Mouse (Mus musculus): Measurements from ENCODE around the gene Txndc17. TPM values are rescaled to one million over a fixed set of nuclear protein-coding genes. Genes with fewer than 3 reads are reported as not detected.

Gene Txndc17
- polyA plus RNA-seq, 1 experiment from 2014 or later: 210 TPM

DNA sequence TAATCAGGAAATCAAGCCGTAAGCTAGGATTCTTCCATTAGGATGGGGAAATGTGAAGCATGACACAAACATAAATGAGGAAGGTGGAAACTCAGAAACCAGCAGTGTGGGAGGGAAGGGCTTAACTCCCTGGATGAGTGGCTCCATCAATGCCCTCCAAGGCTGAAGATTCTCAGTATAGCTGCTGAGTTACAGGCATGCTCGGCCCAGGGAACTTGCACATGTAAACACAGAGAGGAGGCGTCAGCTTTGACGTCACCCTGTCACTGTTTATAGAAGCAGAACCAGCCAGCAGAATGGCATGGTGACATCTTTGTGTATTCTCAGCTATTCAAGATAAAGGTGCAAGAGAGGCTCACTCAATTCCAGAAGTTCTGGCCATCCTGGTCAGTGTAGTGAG is 23.1 kb upstream of the Txndc17 start:
- no peak for ATAC-seq (ENCODE audit: low FRiP score, low TSS enrichment)
- 77% methylated on average over 4 of the region's 4 CpGs for WGBS
- Histone ChIP-seq H3K27ac (ENCODE audit: low read length) (no peak overlapping the region), H3K4me1 (ENCODE audit: insufficient read depth, low read length) (no peaks in the 10 kb centered on the region), H3K9ac (replicated peaks; ENCODE audit: low read length) (no peak overlapping the region), H3K4me3 (ENCODE audit: low read length) (no peak overlapping the region), H3K9me3 (ENCODE audit: low read length) (no peaks in the 10 kb centered on the region), H3K4me2 (replicated peaks; ENCODE audit: low read depth, low read length) (no peak overlapping the region), H3K36me3 (ENCODE audit: insufficient read depth, low read length) (peaks cover 17% of the 10 kb centered on the region), H3K27me3 (ENCODE audit: insufficient read depth, low read length) (no peaks in the 10 kb centered on the region)

DNA sequence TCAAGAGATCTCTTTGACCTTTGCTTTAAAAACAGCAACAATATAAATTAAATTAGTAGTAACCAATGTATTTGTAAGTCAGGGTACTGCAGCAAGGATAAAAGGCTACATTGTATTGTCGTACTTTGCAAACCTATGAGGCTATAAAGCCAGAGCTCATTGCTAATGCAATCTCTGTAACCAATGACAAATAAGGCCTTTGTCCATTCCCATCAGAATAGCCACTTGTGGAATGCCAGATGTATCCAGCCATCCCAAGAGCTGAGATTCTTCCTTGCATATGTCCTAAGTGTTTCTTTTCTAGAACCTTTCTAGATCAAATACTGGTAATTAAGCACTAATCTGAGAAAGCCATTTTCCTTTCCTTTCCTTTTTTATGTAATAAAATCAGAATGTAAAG is 16.5 kb upstream of the Txndc17 start:
- Histone ChIP-seq H3K4me1 (ENCODE audit: insufficient read depth, low read length) (no peaks in the 10 kb centered on the region), H3K9ac (replicated peaks; ENCODE audit: low read length) (no peak overlapping the region)

GRCm38 (mm10) chr11:72194259-72194658 is 13.1 kb upstream of the Txndc17 start:
- H3K9ac ChIP-seq (replicated peaks; ENCODE audit: low read length): no peak overlapping the region
- H3K9me3 ChIP-seq (ENCODE audit: low read length): no peaks in the 10 kb centered on the region
- H3K4me3 ChIP-seq (ENCODE audit: low read length): no peak overlapping the region
- H3K4me1 ChIP-seq (ENCODE audit: insufficient read depth, low read length): no peaks in the 10 kb centered on the region
- peaks cover 28% of the 10 kb centered on the region for H3K36me3 ChIP-seq (ENCODE audit: insufficient read depth, low read length)
- no peak overlapping the region for H3K27ac ChIP-seq (ENCODE audit: low read length)
- no peak for ATAC-seq (ENCODE audit: low FRiP score, low TSS enrichment)
- H3K27me3 ChIP-seq (ENCODE audit: insufficient read depth, low read length): no peaks in the 10 kb centered on the region
- 92% methylated on average over 2 of the region's 2 CpGs for WGBS
- no peak overlapping the region for H3K4me2 ChIP-seq (replicated peaks; ENCODE audit: low read depth, low read length)

More for the DNA sequence above, 16.5 kb upstream of the Txndc17 start:
- H3K27ac ChIP-seq (ENCODE audit: low read length): no peak overlapping the region
- ATAC-seq (ENCODE audit: low FRiP score, low TSS enrichment): no peak
- H3K9me3 ChIP-seq (ENCODE audit: low read length): no peaks in the 10 kb centered on the region
- peaks cover 25% of the 10 kb centered on the region for H3K36me3 ChIP-seq (ENCODE audit: insufficient read depth, low read length)
- no peak overlapping the region for H3K4me3 ChIP-seq (ENCODE audit: low read length)
- H3K4me2 ChIP-seq (replicated peaks; ENCODE audit: low read depth, low read length): no peak overlapping the region
- WGBS: 86% methylated on average over 1 of the region's 1 CpGs
- H3K27me3 ChIP-seq (ENCODE audit: insufficient read depth, low read length): no peaks in the 10 kb centered on the region

DNA sequence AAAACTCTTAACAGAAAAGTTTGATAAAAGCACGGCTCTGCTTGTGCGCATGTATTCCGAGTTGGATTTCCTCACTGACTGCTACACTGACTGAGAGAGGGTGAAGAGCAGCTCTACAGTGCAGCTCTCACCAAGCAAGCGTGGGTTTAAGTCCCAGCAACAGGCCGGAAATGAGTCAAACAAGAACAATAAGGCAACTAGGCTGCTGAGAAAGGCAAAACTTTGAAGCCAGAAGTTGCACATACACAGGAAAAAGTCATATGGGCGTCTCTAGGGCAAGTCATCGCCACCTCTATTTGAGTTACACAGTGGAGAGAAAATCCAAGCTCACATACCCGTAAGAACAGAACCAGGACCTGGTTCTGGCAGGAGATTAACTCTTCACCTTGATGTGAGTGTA is 10.8 kb upstream of the Txndc17 start:
- WGBS: 80% methylated on average over 8 of the region's 8 CpGs
- no peak for ATAC-seq (ENCODE audit: low FRiP score, low TSS enrichment)
- no peaks in the 10 kb centered on the region for H3K27me3 ChIP-seq (ENCODE audit: insufficient read depth, low read length)
- no peaks in the 10 kb centered on the region for H3K9me3 ChIP-seq (ENCODE audit: low read length)
- peak overlapping the region; percentile 65 for H3K27ac ChIP-seq (ENCODE audit: low read length)
- H3K4me2 ChIP-seq (replicated peaks; ENCODE audit: low read depth, low read length): no peak overlapping the region
- H3K36me3 ChIP-seq (ENCODE audit: insufficient read depth, low read length): peaks cover 19% of the 10 kb centered on the region
- no peak overlapping the region for H3K4me3 ChIP-seq (ENCODE audit: low read length)
- H3K9ac ChIP-seq (replicated peaks; ENCODE audit: low read length): no peak overlapping the region
- H3K4me1 ChIP-seq (ENCODE audit: insufficient read depth, low read length): no peaks in the 10 kb centered on the region

GRCm38 (mm10) chr11:72203440-72203839 is 3.9 kb upstream of the Txndc17 start:
- no peak for ATAC-seq (ENCODE audit: low FRiP score, low TSS enrichment)
- Histone ChIP-seq H3K4me2 (replicated peaks; ENCODE audit: low read depth, low read length) (no peak overlapping the region), H3K4me3 (ENCODE audit: low read length) (no peak overlapping the region), H3K27ac (ENCODE audit: low read length) (no peak overlapping the region), H3K9me3 (ENCODE audit: low read length) (no peaks in the 10 kb centered on the region), H3K9ac (replicated peaks; ENCODE audit: low read length) (no peak overlapping the region), H3K27me3 (ENCODE audit: insufficient read depth, low read length) (no peaks in the 10 kb centered on the region), H3K36me3 (ENCODE audit: insufficient read depth, low read length) (peaks cover 7% of the 10 kb centered on the region), H3K4me1 (ENCODE audit: insufficient read depth, low read length) (peaks cover 13% of the 10 kb centered on the region)
- 79% methylated on average over 1 of the region's 1 CpGs for WGBS

GRCm38 (mm10) chr11:72205256-72205655 is 2.1 kb upstream of the Txndc17 start:
- WGBS: 84% methylated on average over 6 of the region's 6 CpGs
- no peak overlapping the region for H3K9ac ChIP-seq (replicated peaks; ENCODE audit: low read length)

GRCm38 (mm10) chr11:72206341-72207203 is 775 bp upstream of the Txndc17 start, which contains the start of gene Gm43951:
TSS of gene Gm43951 (minus strand) at chr11:72206840.
- Histone ChIP-seq H3K27ac (ENCODE audit: low read length) (peak within 1 kb of the TSS; percentile 77), H3K9ac (replicated peaks; ENCODE audit: low read length) (peak within 1 kb of the TSS; percentile 91), H3K4me2 (replicated peaks; ENCODE audit: low read depth, low read length) (peak within 1 kb of the TSS; percentile 93), H3K4me3 (ENCODE audit: low read length) (peak within 1 kb of the TSS; percentile 95), H3K9me3 (ENCODE audit: low read length) (no peaks in the 10 kb centered on the region), H3K36me3 (ENCODE audit: insufficient read depth, low read length) (peaks cover 16% of the 10 kb centered on the region), H3K27me3 (ENCODE audit: insufficient read depth, low read length) (no peaks in the 10 kb centered on the region), H3K4me1 (ENCODE audit: insufficient read depth, low read length) (peaks cover 13% of the 10 kb centered on the region)
- WGBS: under 1% methylated on average over 43 of the region's 43 CpGs
- peak; percentile 62 for ATAC-seq (ENCODE audit: low FRiP score, low TSS enrichment)

More at GRCm38 (mm10) chr11:72205256-72205655, 2.1 kb upstream of the Txndc17 start:
- Histone ChIP-seq H3K27me3 (ENCODE audit: insufficient read depth, low read length) (no peaks in the 10 kb centered on the region), H3K4me1 (ENCODE audit: insufficient read depth, low read length) (peaks cover 13% of the 10 kb centered on the region), H3K9me3 (ENCODE audit: low read length) (no peaks in the 10 kb centered on the region), H3K4me2 (replicated peaks; ENCODE audit: low read depth, low read length) (no peak overlapping the region), H3K27ac (ENCODE audit: low read length) (no peak overlapping the region), H3K36me3 (ENCODE audit: insufficient read depth, low read length) (peaks cover 7% of the 10 kb centered on the region), H3K4me3 (ENCODE audit: low read length) (no peak overlapping the region)
- ATAC-seq (ENCODE audit: low FRiP score, low TSS enrichment): no peak

DNA sequence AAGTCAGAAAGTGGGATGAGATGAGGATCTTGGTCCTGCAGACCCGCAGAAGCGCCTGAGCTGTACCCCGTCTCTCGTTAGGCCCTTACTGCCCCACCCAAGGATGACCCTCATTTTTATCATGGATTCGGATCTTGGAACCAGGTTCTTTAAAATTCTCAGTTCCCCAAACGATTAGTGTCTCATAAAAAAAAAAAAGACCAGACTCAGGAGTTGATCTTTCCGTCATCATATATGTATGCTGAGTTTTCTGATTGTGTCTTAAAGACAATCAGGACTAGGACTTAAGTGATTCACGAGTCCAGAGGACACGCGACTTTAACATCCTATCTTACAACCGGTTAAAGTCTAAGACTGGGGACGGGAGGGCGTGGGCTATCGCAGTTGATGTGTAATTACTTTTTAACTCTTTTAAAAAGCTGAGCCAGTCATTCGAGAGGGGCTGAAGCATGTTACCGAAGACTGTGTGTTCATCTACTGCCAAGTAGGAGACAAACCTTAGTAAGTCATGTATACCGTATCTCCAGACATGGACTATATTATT is 559 bp downstream of the Txndc17 start:
- Histone ChIP-seq H3K9me3 (ENCODE audit: low read length) (no peaks in the 10 kb centered on the region), H3K9ac (replicated peaks; ENCODE audit: low read length) (peak overlapping the region; percentile 91), H3K36me3 (ENCODE audit: insufficient read depth, low read length) (peaks cover 16% of the 10 kb centered on the region; the same call in 1 of the 2 replicates), H3K27me3 (ENCODE audit: insufficient read depth, low read length) (no peaks in the 10 kb centered on the region), H3K4me2 (replicated peaks; ENCODE audit: low read depth, low read length) (peak overlapping the region; percentile 93), H3K4me3 (ENCODE audit: low read length) (peak overlapping the region; percentile 95), H3K4me1 (ENCODE audit: insufficient read depth, low read length) (peaks cover 13% of the 10 kb centered on the region), H3K27ac (ENCODE audit: low read length) (peak overlapping the region; percentile 77)
- WGBS: 10% methylated on average over 17 of the region's 17 CpGs
- no peak for ATAC-seq (ENCODE audit: low FRiP score, low TSS enrichment)

DNA sequence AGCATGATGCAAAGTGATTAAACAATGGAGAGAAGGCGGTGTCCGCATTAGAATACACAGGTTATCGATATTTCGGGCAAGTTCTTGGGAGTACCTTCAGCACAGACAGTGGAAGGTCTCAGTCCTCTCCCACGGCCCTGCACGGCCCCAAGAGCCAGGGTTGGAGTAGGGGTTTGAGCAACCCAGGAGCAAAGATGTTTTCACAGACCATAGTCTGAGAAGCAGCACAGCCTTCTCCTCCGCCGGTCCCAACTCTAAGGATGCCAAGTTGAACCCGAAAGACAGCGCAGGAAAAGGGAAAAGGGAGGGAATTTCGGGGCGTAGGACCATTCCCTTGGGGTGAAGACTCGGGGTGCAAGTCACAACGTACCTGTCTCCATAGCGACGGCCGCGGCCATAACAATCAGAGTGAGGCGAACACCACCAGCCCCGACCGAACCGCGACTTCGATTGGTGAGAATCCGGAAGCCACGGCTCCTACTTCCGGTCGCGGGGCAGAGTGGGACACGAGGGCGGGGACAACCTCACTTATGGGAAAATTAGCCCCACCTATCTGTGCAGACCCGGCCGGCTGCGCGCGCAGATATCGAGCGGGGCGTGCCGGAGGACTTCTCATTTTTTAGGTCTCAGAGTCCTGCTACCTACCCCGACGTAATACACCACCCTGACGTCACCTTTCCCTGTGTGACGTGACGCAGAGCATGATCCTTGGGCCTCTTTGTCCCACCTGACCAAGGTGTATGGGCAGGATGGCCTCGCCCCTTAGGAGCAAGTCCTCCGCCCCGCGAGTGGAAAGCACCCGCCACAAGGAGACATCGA is 7.5 kb downstream of the Txndc17 start:
- peak; percentile 96 for ATAC-seq (ENCODE audit: low FRiP score, low TSS enrichment)
- no peaks in the 10 kb centered on the region for H3K9me3 ChIP-seq (ENCODE audit: low read length)
- under 1% methylated on average over 51 of the region's 51 CpGs for WGBS

More for the DNA sequence above, 7.5 kb downstream of the Txndc17 start:
- H3K27me3 ChIP-seq (ENCODE audit: insufficient read depth, low read length): no peaks in the 10 kb centered on the region
- peak overlapping the region; percentile 71 for H3K9ac ChIP-seq (replicated peaks; ENCODE audit: low read length)
- H3K4me3 ChIP-seq (ENCODE audit: low read length): peak overlapping the region; percentile 64
- peak overlapping the region; percentile 66 for H3K27ac ChIP-seq (ENCODE audit: low read length)
- peaks cover 3% of the 10 kb centered on the region; the same call in 1 of the 2 replicates for H3K4me1 ChIP-seq (ENCODE audit: insufficient read depth, low read length)
- peaks cover 13% of the 10 kb centered on the region; the same call in 1 of the 2 replicates for H3K36me3 ChIP-seq (ENCODE audit: insufficient read depth, low read length)
- H3K4me2 ChIP-seq (replicated peaks; ENCODE audit: low read depth, low read length): peak overlapping the region; percentile 99

Measured in kidney, embryonic 16.5 days (tissue).